In the genomic region with DNA sequence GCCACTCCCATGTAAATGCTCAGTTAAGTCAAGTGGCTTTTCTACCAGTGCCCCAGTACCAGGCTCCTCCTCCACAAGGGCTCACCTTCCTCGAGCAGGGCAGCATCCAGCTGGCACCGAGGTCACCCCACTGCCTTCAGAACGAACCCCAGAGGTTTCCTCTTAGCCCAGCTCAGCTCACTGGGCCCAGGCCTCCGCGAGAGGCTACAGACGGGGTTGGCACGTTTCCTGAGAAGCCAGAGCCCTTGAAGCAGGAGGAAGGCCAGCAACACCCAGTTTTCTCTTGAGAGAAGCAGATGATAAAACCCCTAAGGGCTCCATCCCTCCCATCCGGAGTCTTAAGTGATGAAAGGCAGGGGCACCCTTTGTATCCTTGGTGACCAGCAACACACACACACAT, we compare ENCODE assay signal across 15 mouse cellular contexts. TPM values are rescaled to one million over a fixed set of nuclear protein-coding genes. Genes with fewer than 3 reads are reported as not detected.
DNase-seq lines count a peak whose midpoint lies in the region; ATAC-seq and TF ChIP-seq lines count a peak whose summit lies in the region.
"Had no signal": no experiment of that assay in that cellular context is flagged by ENCODE, and none has a peak within 500 bp of the region (broad histone marks: within the 10 kb centered on the region; RNA-seq: fewer than 3 reads in every experiment).

No protein-coding gene starts in this region.

- no peak for ATAC-seq in heart, embryonic 11.5 days (replicated peaks; ENCODE audit: insufficient number of reproducible peaks, low FRiP score, low TSS enrichment)
- no peak for ATAC-seq in kidney, postnatal 0 days (replicated peaks; ENCODE audit: low FRiP score, low read depth)
- 0 out of 2 replicates have a peak, but pooled peaks have one; percentile 18 for ATAC-seq in neural tube, embryonic 14.5 days (ENCODE audit: low read depth)
- no peak for ATAC-seq in neural tube, embryonic 15.5 days (ENCODE audit: low FRiP score)
- ATAC-seq in stomach, postnatal 0 days (ENCODE audit: low FRiP score, low TSS enrichment), result no peak
- ATAC-seq: midbrain, embryonic 13.5 days; Patski had no signal

- peak overlapping the region; percentile 37; the same call in 1 of the 2 replicates for H3K27ac ChIP-seq in heart, embryonic 11.5 days (ENCODE audit: low read depth, low read length)
- H3K27ac ChIP-seq in kidney, postnatal 0 days, result peak overlapping the region; percentile 38; the same call in 1 of the 2 replicates
- no peak overlapping the region for H3K27ac ChIP-seq in neural tube, embryonic 14.5 days (ENCODE audit: low read depth, low read length)
- no peak overlapping the region for H3K27ac ChIP-seq in neural tube, embryonic 15.5 days (replicated peaks)
- H3K27ac ChIP-seq in stomach, postnatal 0 days (replicated peaks), result peak overlapping the region; percentile 30; the same call in 1 of the 2 replicates
- H3K27ac ChIP-seq: embryonic facial prominence, embryonic 12.5 days; liver, embryonic 15.5 days; midbrain, embryonic 13.5 days had no signal

- no peak overlapping the region for H3K4me2 ChIP-seq in heart, embryonic 11.5 days
- no peak overlapping the region for H3K4me2 ChIP-seq in kidney, postnatal 0 days (ENCODE audit: low read length)
- no peak overlapping the region for H3K4me2 ChIP-seq in neural tube, embryonic 14.5 days (ENCODE audit: low read depth, low read length)
- H3K4me2 ChIP-seq in neural tube, embryonic 15.5 days, result no peak overlapping the region
- H3K4me2 ChIP-seq in stomach, postnatal 0 days (replicated peaks; ENCODE audit: low read depth), result no peak overlapping the region
- H3K4me2 ChIP-seq: embryonic facial prominence, embryonic 12.5 days; liver, embryonic 15.5 days; midbrain, embryonic 13.5 days had no signal

- intact Hi-C loops in heart, postnatal 25 days (cut with DNase I), result loop anchor here (2.0 kb wide), 1 partner anchor 22 kb away; no protein-coding TSS in a partner anchor

- 46% methylated on average over 8 of the region's 8 CpGs for WGBS in heart, embryonic 11.5 days (ENCODE audit: insufficient replicate concordance)
- WGBS in kidney, postnatal 0 days, result 59% methylated on average over 8 of the region's 8 CpGs
- 82% methylated on average over 8 of the region's 8 CpGs for WGBS in neural tube, embryonic 14.5 days
- WGBS in neural tube, embryonic 15.5 days, result 81% methylated on average over 8 of the region's 8 CpGs
- WGBS in stomach, postnatal 0 days, result 57% methylated on average over 8 of the region's 8 CpGs

- no peak overlapping the region for H3K4me3 ChIP-seq in heart, embryonic 11.5 days (ENCODE audit: low read depth, low read length)
- H3K4me3 ChIP-seq in kidney, postnatal 0 days (replicated peaks; ENCODE audit: low read depth, low read length), result no peak overlapping the region
- no peak overlapping the region for H3K4me3 ChIP-seq in neural tube, embryonic 14.5 days (ENCODE audit: low read depth, low read length)
- H3K4me3 ChIP-seq in neural tube, embryonic 15.5 days (replicated peaks), result no peak overlapping the region
- no peak overlapping the region for H3K4me3 ChIP-seq in stomach, postnatal 0 days (ENCODE audit: low read depth, low read length)
- H3K4me3 ChIP-seq: embryonic facial prominence, embryonic 12.5 days; liver, embryonic 15.5 days; midbrain, embryonic 13.5 days had no signal

- no peak for DNase-seq in heart, postnatal 25 days (ENCODE audit: low spot score)
- DNase-seq in kidney, postnatal 0 days (ENCODE audit: low spot score), result no peak
- no peak for DNase-seq in kidney, adult 18-20 months
- DNase-seq in stomach, postnatal 0 days (ENCODE audit: low spot score), result no peak
- DNase-seq: cerebellum, postnatal 25 days; gastrocnemius, postnatal 25 days; right cerebral cortex, adult 18-20 months; thymus, adult 18-20 months had no signal

- no peak for TF ChIP-seq EP300 in stomach, postnatal 0 days (optimal IDR thresholded peaks at IDR 0.05)

- peaks cover 41% of the 10 kb centered on the region for H3K4me1 ChIP-seq in heart, embryonic 11.5 days (ENCODE audit: control insufficient read depth, insufficient read depth, low read length)
- H3K4me1 ChIP-seq in kidney, postnatal 0 days (replicated peaks; ENCODE audit: insufficient read depth, low read length), result 0 out of 2 replicates have a peak, but pooled peaks cover 10% of the 10 kb centered on the region
- H3K4me1 ChIP-seq in neural tube, embryonic 14.5 days (ENCODE audit: control insufficient read depth, insufficient read depth, low read length), result no peaks in the 10 kb centered on the region
- peaks cover 8% of the 10 kb centered on the region for H3K4me1 ChIP-seq in neural tube, embryonic 15.5 days
- H3K4me1 ChIP-seq in stomach, postnatal 0 days (replicated peaks; ENCODE audit: control insufficient read depth, insufficient read depth), result no peaks in the 10 kb centered on the region; the same call in 1 of the 2 replicates

- no peak for TF ChIP-seq CTCF in kidney, postnatal 0 days (IDR thresholded peaks at IDR 0.05; ENCODE audit: low read depth)
- no peak for TF ChIP-seq CTCF in stomach, postnatal 0 days (IDR thresholded peaks at IDR 0.05; ENCODE audit: low read depth)

- no peaks in the 10 kb centered on the region for H3K27me3 ChIP-seq in heart, embryonic 11.5 days (ENCODE audit: control insufficient read depth, insufficient read depth, low read length)
- H3K27me3 ChIP-seq in kidney, postnatal 0 days (ENCODE audit: insufficient read depth, low read length), result no peaks in the 10 kb centered on the region
- no peaks in the 10 kb centered on the region for H3K27me3 ChIP-seq in neural tube, embryonic 14.5 days (ENCODE audit: control insufficient read depth, insufficient read depth, low read length)
- no peaks in the 10 kb centered on the region for H3K27me3 ChIP-seq in neural tube, embryonic 15.5 days (replicated peaks)
- no peaks in the 10 kb centered on the region for H3K27me3 ChIP-seq in stomach, postnatal 0 days (ENCODE audit: control insufficient read depth, insufficient read depth, low read length)
- H3K27me3 ChIP-seq: embryonic facial prominence, embryonic 12.5 days; liver, embryonic 15.5 days; midbrain, embryonic 13.5 days; Patski had no signal

- H3K9ac ChIP-seq in heart, embryonic 11.5 days (ENCODE audit: low read depth, low read length), result no peak overlapping the region
- no peak overlapping the region for H3K9ac ChIP-seq in kidney, postnatal 0 days (ENCODE audit: low read depth, low read length)
- H3K9ac ChIP-seq in neural tube, embryonic 14.5 days (replicated peaks; ENCODE audit: low read depth, low read length), result no peak overlapping the region
- no peak overlapping the region for H3K9ac ChIP-seq in neural tube, embryonic 15.5 days (replicated peaks)
- H3K9ac ChIP-seq in stomach, postnatal 0 days (ENCODE audit: low read length), result no peak overlapping the region
- H3K9ac ChIP-seq: embryonic facial prominence, embryonic 12.5 days; liver, embryonic 15.5 days; midbrain, embryonic 13.5 days had no signal

- H3K36me3 ChIP-seq in heart, embryonic 11.5 days (ENCODE audit: control insufficient read depth, insufficient read depth, low read length), result no peaks in the 10 kb centered on the region; the same call in 1 of the 2 replicates
- peaks cover 16% of the 10 kb centered on the region; the same call in 1 of the 2 replicates for H3K36me3 ChIP-seq in kidney, postnatal 0 days (ENCODE audit: insufficient read depth, low read length)
- peaks cover 18% of the 10 kb centered on the region for H3K36me3 ChIP-seq in neural tube, embryonic 14.5 days (ENCODE audit: control insufficient read depth, insufficient read depth, low read length)
- H3K36me3 ChIP-seq in neural tube, embryonic 15.5 days, result peaks cover 36% of the 10 kb centered on the region
- peaks cover 3% of the 10 kb centered on the region; the same call in 1 of the 2 replicates for H3K36me3 ChIP-seq in stomach, postnatal 0 days (ENCODE audit: control insufficient read depth, insufficient read depth, low read length)

- no peaks in the 10 kb centered on the region for H3K9me3 ChIP-seq in heart, embryonic 11.5 days (replicated peaks; ENCODE audit: control insufficient read depth, low read length)
- H3K9me3 ChIP-seq in kidney, postnatal 0 days (replicated peaks; ENCODE audit: low read length), result no peaks in the 10 kb centered on the region
- no peaks in the 10 kb centered on the region for H3K9me3 ChIP-seq in neural tube, embryonic 14.5 days (ENCODE audit: control insufficient read depth, low read length)
- no peaks in the 10 kb centered on the region for H3K9me3 ChIP-seq in neural tube, embryonic 15.5 days (replicated peaks)
- no peaks in the 10 kb centered on the region for H3K9me3 ChIP-seq in stomach, postnatal 0 days (ENCODE audit: control insufficient read depth, low read length)
- H3K9me3 ChIP-seq: embryonic facial prominence, embryonic 12.5 days; liver, embryonic 15.5 days; midbrain, embryonic 13.5 days had no signal

RNA-seq across cellular contexts. Expression of a gene that starts 43.6 kb away (rescaled TPM):
- polyA plus RNA-seq in heart, embryonic 11.5 days (2014; fragmentation: Nextera tagmentation; extraction: Ambion mirVana), result 129 and 143 TPM in 2 replicates
- total RNA-seq in heart, postnatal 25 days (2021), result 10 to 100 TPM; 20.8 to 20.9 TPM
- 186 and 191 TPM in 2 replicates for polyA plus RNA-seq in kidney, postnatal 0 days (2015; fragmentation: Nextera tagmentation; extraction: Ambion mirVana)
- 155 and 182 TPM in 2 replicates for polyA plus RNA-seq in neural tube, embryonic 14.5 days (2014; fragmentation: Nextera tagmentation; extraction: Ambion mirVana)
- polyA plus RNA-seq in neural tube, embryonic 15.5 days (2015; fragmentation: Nextera tagmentation; extraction: Ambion mirVana), result 159 and 163 TPM in 2 replicates
- polyA plus RNA-seq in stomach, postnatal 0 days (2015; fragmentation: Nextera tagmentation; extraction: Ambion mirVana), result 71.4 and 76.4 TPM in 2 replicates

Comparison
In these comparisons a context has a peak if more than half of its experiments do, and no peak if none do; other contexts are left out.
1. H3K27ac ChIP-seq: peak in heart, embryonic 11.5 days (single experiment), kidney, postnatal 0 days (single experiment) and stomach, postnatal 0 days (single experiment); none in neural tube, embryonic 14.5 days (single experiment) and neural tube, embryonic 15.5 days (single experiment).